Mouse (Mus musculus): ENCODE measurements around the gene Ccdc77. TPM values are rescaled to one million over a fixed set of nuclear protein-coding genes. Genes with fewer than 3 reads are reported as not detected.

Gene Ccdc77
- total RNA-seq (2021) = 10 to 100 TPM in 1 of 2 experiments, 1 to 10 TPM in 1; 9.1 to 11.0 TPM
- long read RNA-seq, experiment 1, partial matches to known transcripts = 1 of 15 reads
- long read RNA-seq, experiment 1, other reads (novel, unspliced or antisense) = 14 of 15 reads
- long read RNA-seq, experiment 2, partial matches to known transcripts = 0 of 6 reads
- long read RNA-seq, experiment 2, other reads (novel, unspliced or antisense) = 6 of 6 reads

DNA sequence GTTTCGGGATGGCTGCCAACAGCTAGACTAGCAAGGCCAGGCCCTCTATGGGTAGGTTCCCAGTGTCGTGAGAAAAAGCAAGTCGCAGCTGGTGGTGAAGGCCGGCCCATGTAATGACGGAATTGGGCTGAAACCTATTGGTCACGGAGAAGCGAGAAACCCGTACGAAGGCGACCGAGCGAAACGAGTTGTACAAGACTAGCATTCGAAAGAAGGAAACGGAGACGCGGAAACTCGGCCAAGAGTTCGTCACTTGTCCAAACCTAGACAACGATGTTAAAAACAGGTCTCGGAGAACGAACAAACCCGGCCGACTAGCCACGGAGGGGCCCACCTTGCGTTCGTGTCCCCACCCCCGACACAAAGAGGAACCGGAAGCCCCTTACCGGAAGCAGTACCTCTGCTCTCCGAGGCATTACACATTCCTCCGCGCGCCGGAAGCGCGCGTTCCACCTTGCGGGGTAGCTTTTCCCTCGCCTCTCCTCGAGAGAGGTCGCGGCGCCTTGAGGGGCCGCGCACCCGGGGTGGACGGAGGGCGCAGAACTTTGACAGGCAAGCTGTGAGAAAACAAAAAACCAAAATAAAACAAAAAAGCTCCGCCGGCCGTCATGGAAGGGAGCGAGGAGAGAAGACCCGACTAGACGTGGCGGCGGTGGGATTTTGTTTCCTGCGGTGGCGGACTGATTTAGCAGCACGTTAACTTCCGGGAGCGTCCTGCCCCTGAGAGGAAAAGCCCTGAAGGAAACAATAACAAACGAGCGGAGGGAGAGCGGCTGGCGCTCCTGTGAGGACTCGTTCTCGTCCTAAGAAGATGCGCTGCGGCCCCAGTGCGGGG is at the start of gene Ccdc77, which contains the start of gene Kdm5a:
Ccdc77 (minus strand) TSS at position 687 of the 835 bp plus-strand sequence.
Kdm5a (plus strand) TSS at position 437 of the 835 bp plus-strand sequence.
- peak; percentile 95 for DNase-seq

DNA sequence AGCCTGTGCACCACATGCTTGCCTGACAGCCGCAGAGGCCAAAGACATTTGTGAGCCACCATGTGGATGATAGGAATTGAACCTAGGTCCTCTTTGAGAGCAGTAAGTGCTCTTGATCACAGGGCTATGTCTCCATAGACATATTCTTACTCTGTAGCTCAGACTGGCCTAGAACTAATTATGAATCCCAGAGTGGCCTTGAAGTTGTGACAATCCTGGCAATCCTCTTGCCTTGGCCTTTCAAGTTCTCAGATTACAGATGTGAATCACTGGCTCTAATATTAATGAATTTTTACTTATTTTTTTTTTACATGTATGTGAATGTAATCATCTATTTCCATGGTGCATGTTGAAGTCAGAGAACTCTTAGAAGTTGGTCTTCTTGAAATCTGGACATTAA is 39.8 kb upstream of the Ccdc77 start:
- peak; percentile 28 for DNase-seq

DNA sequence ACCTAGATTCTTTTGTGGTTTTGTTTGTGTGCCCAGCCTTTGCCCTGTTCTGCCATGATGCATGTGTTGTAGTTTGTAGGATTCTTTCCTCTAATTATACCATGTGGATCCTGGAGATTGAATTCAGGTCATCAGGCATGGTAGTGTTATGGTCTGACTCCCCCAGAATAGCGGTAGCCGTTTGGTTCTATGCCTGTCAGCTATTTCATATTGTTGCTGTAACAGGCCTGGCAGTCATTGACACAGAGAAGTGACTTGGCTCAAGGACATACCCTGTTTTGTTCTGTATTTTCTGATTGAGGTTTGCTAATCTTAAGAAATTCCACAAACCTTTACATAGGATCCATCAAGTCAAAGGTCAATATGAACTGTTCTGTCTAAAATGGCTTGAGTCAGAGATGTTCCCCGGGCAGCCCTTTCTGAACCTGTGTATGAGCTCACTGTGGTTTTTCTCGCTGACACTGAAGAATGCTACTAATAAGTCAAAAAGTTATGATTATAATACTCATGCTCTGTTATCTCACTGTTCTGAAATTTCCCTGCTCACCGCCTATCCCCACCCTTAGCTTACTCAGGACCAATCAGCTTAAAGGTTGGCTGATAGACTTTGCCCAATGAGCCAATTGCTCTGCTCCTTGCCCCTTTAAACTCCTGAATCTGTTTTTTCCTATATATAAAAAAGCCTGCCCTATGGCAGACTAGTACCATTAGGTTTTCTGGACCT is 31.6 kb upstream of the Ccdc77 start:
- peak; percentile 13 for DNase-seq

DNA sequence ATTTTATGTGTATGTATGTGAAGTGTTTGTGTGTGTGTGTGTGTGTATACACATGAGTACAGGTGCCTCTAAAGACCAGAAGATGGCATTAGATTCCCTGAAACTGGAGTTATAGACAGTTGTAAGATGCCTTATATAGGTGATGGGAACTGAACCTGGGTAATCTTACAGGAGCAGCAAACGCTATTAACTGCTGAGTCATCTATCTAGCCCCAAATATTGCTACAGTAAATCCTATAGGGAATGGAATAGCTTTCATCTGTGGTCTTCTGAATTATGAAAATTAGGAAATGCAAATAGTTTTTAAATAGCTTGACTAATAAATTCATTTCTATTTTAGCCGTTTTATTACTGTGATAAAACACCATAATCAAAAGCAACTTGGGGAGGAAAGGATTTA is 28.6 kb upstream of the Ccdc77 start:
- no peak for DNase-seq

DNA sequence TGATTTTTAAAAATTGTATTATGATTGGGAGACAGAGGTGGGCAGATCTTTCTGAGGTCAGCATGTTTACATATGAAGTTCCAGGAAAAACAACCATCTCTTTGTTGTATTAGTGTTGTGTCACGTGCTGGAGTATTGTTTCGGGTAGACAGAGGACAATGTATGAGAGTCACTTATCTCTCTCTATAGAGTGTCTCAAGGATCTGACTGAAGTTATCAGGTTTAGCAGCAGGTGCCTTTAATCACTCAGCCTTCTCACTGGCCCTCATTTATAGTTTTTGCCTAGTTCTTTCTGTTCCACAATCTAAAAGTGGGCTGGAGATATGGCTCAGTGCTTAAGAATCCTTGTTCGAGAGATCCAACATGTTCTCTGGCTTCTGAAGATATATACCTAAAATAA is 25.9 kb upstream of the Ccdc77 start:
- no peak for DNase-seq

DNA sequence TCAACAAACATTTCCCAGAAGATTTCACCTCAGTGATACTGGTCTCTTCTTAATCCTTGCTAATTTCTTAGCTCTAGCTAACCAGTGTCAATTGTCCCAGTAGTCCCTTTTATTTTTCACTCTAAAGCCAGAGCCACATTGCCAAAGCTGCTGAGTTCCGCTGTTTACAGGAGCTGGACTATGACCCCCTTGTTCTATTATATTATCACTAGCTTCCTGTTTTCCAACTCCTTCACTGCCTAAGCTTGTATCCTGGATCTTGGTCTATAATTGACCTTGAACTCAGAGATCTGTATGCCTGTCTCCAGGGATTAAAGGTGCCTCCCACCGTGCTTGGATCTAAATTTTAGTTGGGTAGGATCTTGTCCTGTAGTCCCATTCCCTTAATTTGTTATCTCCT is 12.6 kb upstream of the Ccdc77 start:
- no peak for DNase-seq

DNA sequence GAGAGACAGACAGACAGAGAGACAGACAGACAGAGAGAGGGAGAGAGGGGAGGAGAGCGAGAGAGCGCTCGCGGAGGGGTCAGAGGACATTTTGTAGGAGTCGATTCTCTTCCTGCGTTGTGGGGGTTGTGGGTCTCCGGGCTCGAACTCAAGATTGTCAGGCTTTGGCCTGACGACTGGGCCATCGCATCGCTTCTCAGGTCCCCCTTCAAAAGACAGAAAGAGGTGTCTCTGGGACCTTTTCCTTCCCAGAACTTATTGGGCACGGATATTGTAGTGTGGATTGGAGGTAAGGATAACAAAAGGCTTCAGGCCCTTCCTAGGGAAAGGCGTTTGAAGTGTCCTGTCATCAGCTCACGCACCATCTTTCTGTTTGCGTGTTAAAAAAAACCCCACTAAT is 877 bp upstream of the Ccdc77 start:
- DNase-seq = peak; percentile 17

DNA sequence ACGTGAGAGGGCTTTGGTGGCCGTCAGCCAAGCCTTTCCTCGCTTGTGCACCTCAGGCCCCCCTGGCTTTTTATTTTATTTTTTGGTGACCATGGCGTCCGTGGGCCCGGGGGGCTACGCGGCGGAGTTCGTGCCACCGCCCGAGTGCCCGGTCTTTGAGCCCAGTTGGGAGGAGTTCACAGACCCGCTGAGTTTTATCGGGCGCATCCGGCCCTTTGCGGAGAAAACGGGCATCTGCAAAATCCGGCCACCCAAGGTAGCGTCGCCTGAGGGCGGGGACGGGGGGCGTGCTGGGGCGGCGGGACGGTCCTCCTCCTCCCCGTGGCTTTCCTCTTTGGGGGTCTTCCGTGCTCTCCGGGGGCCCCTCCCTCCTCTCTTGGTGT is 340 bp upstream of the Ccdc77 start:
- DNase-seq = no peak

DNA sequence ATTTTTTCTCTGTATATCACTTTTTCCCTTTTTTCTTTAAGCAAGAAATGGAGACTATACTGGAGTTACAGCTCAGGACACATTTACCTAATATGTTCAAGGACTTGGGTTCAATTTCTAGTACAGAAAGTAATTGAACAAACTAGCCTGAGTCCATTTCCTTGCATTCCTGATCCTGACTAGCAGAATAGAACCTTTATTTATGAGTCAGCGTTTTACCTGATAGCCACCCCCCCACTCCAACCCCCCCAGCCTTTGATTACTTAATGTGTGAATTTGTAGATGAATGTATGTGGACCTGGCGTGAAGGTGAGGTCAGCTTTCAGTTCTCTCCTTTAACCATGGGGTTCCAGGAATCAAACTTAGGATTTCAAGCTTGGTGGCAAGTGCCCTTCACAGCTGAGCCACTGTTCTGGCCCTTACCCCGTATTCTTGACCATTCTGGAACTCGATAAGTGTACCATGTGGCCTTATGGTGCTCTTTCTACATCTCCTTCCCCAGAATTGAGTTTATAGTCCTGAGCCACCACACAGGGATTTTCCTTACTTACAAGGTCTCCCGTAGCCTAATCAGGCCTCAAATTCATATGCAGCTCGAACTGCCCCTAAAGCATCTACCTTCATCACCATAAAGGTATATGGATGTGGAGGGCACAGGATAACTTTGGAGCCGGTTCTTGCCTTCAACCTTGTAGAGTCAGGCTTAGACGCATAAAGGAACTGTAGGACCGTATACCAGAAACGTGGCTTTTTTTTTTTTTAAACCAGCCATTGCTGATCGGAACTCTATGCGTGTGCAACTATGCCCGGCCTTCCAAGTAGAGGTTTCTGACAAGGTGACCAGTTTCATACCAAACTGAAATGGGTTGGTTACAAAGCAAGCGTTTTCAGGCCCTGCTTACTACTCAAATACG is 1.1 kb downstream of the Ccdc77 start:
- DNase-seq = no peak

DNA sequence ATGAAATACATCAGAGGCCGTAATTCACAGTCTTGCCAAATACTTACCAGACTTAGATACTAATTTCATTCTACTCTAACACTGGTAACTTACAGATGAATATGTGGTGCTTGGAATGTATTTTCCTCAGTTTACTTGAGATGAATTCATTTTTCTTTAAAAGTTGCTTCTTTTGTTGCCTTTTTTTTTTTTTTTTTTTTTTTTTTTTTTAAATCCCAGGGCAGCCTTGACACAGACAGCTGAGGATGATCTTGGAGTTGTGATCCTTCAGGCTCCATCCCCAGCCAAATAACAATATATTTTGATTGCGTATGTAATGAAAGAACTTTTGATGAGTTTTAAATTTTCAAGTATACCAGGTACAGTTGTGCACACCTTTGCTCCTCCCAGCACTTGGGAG is 2.0 kb downstream of the Ccdc77 start:
- DNase-seq = no peak

DNA sequence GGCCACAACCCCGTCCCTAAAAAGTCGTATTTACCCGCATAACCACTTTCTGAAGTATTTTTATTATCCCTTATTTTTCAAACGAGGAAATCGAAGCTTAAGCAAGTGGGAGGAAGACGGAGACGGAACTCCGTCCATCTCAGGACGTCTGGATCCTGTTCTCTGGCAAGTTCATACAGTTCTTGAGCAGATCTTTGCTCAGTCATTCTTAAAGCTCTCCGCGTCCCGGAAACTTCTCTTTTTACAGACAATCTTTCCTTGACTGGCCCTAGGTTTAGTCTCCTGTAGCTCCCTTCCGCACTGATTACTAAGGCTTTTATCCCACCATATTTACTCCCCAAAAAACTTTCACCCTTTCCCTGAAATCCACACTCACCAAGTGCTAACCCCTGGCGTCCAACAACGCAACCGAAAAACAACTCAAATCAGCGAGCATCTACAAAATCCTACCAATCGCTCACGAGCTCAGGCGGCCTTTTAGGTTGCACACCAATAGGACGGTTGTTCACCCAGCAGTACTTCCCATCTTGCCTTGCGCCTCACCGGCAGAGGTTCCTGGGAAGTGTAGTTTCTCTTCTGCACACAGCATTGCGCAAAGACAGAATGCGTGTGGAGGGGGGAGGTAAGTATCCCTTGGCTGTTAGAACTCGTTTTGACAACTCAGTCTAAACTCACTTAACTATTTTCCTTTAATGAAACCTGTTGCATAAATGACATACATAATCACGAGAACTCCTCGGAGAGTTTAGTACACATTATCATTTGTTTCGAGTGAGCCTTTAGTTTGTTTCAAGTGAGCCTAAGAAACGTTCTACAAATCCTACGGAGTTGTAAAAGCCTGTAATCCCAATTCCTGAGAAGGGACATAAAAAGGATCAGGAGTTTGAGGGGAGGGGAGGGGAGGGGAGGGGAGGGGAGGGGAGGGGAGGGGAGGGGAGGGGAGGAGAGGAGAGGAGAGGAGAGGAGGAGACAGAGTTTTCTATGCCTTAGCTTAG is 6.9 kb downstream of the Ccdc77 start:
- peak; percentile 86 for DNase-seq

DNA sequence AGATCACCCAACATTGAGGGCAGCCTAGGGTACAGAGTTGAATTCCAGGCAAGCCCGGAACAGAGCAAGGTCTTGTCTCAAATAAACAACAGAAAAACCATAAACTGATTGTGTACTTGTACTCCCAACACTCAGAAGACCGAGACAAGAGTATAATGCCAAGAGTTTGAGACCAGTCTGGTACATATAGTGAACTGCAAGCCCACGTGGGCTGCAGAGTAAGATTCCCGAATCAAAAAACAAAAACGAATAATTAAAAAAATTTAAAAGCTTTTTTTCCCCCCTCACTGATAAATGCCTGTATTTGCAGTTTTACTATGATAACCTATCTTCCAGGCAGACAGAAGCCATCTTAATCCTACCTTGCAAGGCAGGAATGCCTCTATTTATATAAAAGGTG is 7.7 kb downstream of the Ccdc77 start:
- no peak for DNase-seq

DNA sequence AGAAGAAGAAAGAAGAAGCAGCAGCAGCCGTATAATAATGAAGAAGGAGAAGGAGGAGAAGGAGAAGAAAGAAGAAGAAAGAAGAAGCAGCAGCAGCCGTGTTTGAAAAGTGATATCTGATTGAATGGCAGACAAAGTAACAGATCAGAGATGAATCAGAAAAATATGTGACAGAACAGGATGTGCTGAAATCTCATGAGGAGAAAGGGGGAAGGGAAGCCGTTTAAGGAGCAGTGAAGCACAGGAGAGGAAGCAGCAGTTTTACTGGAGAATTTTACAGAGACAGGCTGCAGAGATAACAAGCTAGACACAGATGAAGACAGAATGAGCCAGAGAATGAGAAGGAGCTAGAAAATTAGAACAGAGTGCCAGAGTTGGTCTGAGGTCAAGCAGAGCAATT is 15.2 kb downstream of the Ccdc77 start:
- no peak for DNase-seq

DNA sequence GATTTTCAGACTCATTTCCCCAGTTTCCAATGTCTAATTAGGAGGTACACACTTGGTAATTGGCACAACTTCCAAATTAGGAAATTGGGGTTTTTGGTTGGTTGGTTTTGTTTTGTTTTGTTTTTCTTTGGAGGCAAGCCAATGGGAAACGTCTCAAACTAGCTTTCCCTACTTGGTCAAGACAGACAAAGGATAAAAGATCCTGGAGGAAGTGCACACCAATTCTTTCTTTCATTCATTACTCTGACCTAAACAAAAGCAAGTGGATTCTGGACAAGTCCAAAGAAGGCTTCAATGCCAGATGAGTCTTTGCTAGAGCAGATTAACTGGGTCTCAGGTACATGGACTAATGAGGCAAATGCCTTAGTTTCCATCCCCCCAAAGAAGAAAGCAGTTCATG is 20.2 kb downstream of the Ccdc77 start:
- DNase-seq = no peak

DNA sequence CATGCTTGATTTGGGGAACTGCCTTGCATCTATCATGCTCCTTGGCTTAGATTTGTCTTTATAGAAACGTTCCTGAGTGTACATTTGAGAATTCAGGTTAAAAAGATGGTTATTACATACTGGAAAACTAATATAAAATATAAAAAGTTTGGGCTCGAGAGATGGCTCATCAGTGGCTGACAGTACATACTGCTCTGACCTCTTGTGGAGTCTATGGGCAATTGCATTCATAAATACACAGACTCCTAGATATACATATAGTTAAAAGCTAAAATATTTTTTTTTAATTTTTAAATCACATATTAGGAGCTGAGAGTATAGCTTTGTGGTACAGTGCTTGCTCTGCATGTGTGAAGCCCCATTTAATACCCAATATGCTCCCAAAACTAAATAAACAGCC is 31.8 kb downstream of the Ccdc77 start:
- DNase-seq = no peak

DNA sequence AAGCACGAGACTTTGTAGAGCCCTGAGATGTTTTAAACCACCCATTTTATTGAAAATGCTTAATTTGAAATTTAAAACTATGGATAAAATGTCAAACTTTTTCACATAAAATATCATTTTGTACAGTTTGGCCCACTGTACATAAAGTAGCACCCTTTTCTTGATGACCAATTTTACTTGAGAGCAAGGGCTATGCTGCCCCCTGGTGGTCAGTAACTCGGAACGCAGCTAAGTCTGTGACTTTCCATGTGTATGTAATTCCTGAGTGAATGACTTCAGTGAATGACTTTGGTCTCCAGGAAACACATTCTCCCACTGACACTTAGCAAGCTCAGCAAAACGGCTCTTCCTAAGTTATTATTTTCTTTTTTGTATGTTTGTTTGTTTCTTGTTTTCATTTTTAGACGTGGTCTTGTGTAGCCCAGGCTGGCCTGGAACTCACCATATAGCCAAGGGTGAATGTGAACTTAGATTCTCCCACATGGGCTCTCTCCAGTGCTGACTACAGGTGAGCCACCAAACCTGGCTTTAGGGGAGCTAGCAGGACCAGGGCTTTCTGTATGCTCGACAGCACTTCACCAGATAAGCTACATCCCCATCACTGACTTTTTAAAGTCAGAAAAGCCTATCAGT is 39.8 kb downstream of the Ccdc77 start:
- peak; percentile 80 for DNase-seq

DNA sequence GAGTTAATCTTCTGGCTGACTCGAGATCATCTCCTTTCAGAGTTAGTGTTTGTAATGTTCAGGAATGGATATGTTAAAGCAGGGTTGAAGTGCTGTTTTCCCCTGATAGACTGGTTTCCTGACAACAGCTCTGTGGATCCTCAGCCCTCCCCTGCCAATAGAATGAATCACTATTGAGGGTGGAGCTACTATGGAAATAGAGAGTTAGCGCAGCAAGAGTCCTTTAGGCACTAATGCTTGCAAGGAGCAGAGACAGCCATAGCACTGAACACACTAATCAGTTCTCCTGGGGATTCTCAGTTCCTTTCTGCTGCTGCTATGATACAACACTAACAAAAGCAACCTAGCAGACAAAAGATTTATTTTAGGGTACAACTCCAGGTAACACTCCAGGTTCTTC is 43.8 kb downstream of the Ccdc77 start:
- no peak for DNase-seq

DNA sequence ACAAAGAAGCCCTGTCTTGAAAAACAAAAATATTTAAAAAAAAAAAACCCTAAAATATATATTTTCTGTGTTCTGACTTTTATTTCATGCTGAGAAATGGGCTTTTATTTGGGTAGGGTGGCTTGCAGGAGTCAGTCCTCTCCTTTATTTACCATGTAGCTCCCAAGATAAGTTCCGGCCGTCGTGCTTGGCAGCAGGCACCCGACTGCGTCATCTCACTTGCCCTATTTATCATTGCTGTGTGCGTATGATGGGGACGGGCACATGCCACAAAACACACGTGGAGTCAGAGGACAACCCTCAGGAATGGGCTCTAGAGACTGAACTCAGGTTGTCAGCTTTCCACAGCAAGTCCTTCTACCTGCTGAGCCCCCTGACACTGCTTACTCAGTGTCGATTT is 45.0 kb downstream of the Ccdc77 start:
- no peak for DNase-seq

DNA sequence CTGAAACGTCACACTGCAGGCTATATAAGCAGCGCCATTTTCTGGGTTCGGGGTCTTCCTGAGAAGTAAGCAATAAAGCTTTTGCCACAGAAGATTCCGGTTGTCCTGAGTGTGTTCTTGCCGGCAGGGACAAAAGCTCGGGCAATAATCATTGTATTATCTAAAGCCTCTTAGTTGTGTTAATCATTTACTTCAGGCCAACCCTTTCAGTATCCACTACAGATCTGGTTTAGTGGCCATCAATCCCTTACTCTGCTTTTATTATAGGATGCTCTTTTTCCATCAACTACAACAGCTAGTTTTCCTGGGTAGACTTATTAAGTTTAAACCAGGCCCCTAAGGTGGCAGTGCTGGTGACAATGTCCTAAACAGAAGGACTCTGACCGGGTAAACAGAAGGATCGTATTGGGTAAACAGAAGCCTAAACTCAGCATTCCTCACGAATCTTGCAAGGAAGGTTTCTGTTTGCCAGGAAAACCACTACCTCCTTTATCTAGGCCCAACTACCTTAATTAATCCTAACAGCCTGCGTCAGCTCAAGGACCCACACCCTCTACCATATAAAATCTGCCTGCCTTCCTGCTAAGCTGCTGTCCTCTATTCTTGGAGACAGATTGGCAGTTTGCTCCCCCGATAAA is 45.8 kb downstream of the Ccdc77 start:
- no peak for DNase-seq

DNA sequence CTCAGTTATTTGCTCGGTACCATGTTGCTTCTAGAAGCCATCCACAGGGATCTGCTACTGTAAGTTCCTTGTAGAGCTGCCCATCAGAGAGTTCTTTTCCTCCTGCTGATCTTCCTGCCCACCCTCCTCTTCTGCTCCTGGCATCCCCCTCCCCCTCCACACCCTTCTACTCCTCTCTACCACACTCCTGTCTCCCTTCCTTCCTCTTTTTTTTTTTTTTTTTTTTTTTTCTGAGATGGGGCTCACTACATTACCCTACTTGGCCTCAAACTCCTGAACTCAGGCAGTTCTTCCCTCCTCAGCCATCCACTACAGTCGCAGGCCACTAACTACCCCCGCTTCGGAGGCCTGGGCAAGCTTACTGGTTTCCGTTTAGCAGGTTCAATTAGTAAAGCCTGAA is 51.7 kb downstream of the Ccdc77 start:
- no peak for DNase-seq
